Mouse (Mus musculus): Measurements from ENCODE around the gene Hbp1. TPM values are rescaled to one million over a fixed set of nuclear protein-coding genes. Genes with fewer than 3 reads are reported as not detected.

The Hbp1 gene
- polyA plus RNA-seq, 1 experiment, result 53.5 TPM

DNA sequence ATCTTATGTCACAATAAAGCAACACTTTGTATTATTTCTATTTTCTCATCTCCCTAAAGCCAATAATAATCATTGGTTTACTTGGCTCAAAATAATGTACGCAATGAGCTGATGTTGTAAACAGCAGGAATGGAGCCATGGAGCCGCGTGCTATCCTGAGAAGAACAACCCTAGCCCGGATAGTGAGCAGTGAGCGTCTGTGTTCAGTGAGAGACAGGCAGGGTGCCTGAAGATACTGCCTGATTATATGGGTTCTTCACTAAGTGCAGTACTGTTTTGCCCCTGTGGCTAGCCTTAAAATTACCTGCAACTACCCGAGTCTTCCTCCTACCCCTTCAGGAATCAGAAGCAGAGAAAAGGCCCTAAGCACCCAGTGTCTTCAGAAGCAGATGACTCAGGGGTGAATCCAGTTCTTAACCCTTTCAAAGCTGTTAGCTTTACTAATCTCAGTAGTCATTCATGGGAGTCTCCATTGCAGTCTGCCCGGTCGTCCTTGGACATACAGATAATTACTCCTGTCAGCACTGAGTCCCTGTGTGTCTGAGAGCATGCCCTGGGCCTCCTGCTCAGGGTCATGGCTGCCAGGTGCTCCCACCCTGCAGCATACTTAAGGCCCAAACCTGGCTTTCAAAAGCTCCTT lies 55.1 kb downstream of the Hbp1 start:
- TF ChIP-seq CTCF (IDR thresholded peaks at IDR 0.05; ENCODE audit: extremely low read depth, insufficient read length, insufficient replicate concordance, low read depth, low read length) (no peak), POLR2A (IDR thresholded peaks at IDR 0.05; ENCODE audit: low read depth, low read length) (no peak)
- Histone ChIP-seq H3K27ac (ENCODE audit: insufficient read depth, low read depth, low read length) (no peak overlapping the region), H3K4me3 (ENCODE audit: low read depth, low read length) (no peak overlapping the region), H3K4me1 (ENCODE audit: control insufficient read depth, insufficient read depth, insufficient read length, low read length) (no peaks in the 10 kb centered on the region), H3K36me3 (ENCODE audit: control insufficient read depth, insufficient read depth, low read length) (peaks cover 10% of the 10 kb centered on the region), H3K27me3 (ENCODE audit: control insufficient read depth, insufficient read depth, low read length) (no peaks in the 10 kb centered on the region)
- 80% methylated on average over 8 of the region's 8 CpGs for WGBS

DNA sequence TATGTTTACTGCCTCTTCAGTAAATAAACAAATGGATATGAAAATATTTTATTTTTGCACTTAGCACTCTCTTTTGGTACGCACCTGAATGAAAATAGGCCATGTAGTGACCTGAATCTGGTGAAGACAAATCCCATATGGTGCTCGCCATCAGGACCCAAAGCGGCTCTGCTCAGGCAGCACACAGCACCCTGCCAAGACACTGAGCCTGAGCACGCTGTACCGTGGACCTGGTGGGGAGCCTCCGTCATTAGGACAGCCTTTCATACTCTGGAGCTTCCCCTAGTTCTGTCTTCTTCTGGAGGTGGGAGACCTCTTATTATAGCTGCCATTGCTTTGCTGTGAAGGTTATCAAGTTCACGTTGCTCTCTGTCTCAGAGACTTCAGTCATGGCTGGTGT lies 57.6 kb downstream of the Hbp1 start:
- TF ChIP-seq CTCF (IDR thresholded peaks at IDR 0.05; ENCODE audit: extremely low read depth, insufficient read length, insufficient replicate concordance, low read depth, low read length) (no peak), POLR2A (IDR thresholded peaks at IDR 0.05; ENCODE audit: low read depth, low read length) (no peak)
- Histone ChIP-seq H3K4me3 (ENCODE audit: low read depth, low read length) (no peak overlapping the region), H3K36me3 (ENCODE audit: control insufficient read depth, insufficient read depth, low read length) (peaks cover 11% of the 10 kb centered on the region), H3K27me3 (ENCODE audit: control insufficient read depth, insufficient read depth, low read length) (no peaks in the 10 kb centered on the region), H3K27ac (ENCODE audit: insufficient read depth, low read depth, low read length) (no peak overlapping the region), H3K4me1 (ENCODE audit: control insufficient read depth, insufficient read depth, insufficient read length, low read length) (no peaks in the 10 kb centered on the region)
- 97% methylated on average over 7 of the region's 7 CpGs for WGBS

DNA sequence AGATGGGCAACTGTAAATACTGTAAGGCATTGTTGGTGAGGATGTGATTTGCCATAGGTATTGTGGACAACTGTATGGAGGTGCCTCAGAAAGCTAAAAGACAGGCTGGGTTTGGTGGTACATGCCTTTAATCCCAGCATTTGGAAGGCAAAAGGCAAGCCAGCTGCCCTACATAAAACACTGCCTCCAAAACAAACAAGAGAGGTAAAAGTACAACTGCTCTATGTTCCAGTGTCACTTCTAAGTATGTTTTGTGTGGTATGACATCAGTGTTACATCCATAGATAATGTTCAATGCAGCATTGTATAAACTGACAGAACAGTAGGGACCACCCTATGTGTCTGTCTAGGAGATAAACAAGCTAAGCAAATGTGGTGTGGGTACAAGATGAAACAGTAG lies 58.3 kb downstream of the Hbp1 start:
- peaks cover 10% of the 10 kb centered on the region for H3K36me3 ChIP-seq (ENCODE audit: control insufficient read depth, insufficient read depth, low read length)
- no peaks in the 10 kb centered on the region for H3K27me3 ChIP-seq (ENCODE audit: control insufficient read depth, insufficient read depth, low read length)
- H3K4me1 ChIP-seq (ENCODE audit: control insufficient read depth, insufficient read depth, insufficient read length, low read length), result no peaks in the 10 kb centered on the region
- H3K27ac ChIP-seq (ENCODE audit: insufficient read depth, low read depth, low read length), result no peak overlapping the region
- TF ChIP-seq POLR2A (IDR thresholded peaks at IDR 0.05; ENCODE audit: low read depth, low read length) (no peak), CTCF (IDR thresholded peaks at IDR 0.05; ENCODE audit: extremely low read depth, insufficient read length, insufficient replicate concordance, low read depth, low read length) (no peak)
- no peak overlapping the region for H3K4me3 ChIP-seq (ENCODE audit: low read depth, low read length)

DNA sequence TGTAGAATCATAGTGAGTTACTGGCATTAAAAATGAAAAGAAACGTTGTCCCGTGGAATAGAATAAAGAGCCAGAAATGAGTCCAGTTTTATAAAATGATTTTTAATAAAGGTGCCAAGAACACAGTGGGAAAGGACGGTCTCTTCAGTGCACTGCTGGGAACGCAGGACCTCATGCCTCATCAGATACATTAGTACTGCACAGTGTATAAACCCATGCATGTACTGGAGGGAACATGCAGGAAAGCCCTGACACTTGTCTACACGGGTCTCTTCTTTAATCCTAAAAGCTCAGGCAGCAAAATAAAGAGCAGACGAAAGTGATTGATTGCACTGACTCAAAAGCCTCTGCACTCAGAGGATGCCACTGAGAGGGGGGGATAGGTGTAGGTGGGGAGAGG lies 59.6 kb downstream of the Hbp1 start:
- Histone ChIP-seq H3K27ac (ENCODE audit: insufficient read depth, low read depth, low read length) (no peak overlapping the region), H3K4me1 (ENCODE audit: control insufficient read depth, insufficient read depth, insufficient read length, low read length) (no peaks in the 10 kb centered on the region), H3K27me3 (ENCODE audit: control insufficient read depth, insufficient read depth, low read length) (no peaks in the 10 kb centered on the region), H3K4me3 (ENCODE audit: low read depth, low read length) (no peak overlapping the region), H3K36me3 (ENCODE audit: control insufficient read depth, insufficient read depth, low read length) (peaks cover 18% of the 10 kb centered on the region)
- TF ChIP-seq POLR2A (IDR thresholded peaks at IDR 0.05; ENCODE audit: low read depth, low read length) (no peak), CTCF (IDR thresholded peaks at IDR 0.05; ENCODE audit: extremely low read depth, insufficient read length, insufficient replicate concordance, low read depth, low read length) (no peak)
- WGBS, result 86% methylated on average over 6 of the region's 6 CpGs

DNA sequence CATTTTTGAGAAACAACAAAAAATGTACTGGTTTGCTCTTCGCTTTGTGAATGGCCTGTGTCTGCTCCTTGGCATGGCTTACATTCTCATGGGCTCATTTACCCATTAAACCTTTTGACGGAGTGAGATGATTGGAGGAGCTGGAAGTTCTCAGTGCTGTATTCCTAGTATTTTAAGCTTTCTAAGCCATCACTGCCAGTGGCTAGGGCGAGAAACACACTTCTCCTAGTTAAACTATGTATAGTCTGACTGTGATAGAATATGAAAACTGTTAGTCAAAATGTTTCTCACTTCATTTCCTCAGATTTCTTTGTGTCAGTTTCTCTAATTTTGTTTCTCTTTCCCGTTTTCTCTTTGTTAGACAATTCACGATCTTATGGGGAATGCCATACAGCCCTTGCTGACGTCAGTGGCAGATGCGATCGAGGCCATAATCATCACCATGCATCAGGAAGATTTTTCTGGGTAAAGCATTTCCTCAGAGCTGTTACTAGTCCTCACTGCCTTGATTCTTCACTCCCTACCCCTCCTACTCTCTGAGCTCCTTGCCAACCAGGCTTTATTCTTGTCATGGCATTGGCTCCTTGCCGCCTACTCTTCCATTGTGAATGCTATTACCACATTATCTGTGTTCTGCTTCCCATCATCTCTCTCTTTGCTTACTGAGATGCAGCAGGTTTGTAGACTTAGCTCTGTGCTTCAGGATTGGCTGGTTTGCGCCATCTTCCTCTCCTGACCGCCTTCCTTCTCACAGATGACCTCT lies 64.3 kb downstream of the Hbp1 start:
- H3K4me1 ChIP-seq (ENCODE audit: control insufficient read depth, insufficient read depth, insufficient read length, low read length), result peaks cover 2% of the 10 kb centered on the region; the same call in 1 of the 2 replicates
- TF ChIP-seq CTCF (IDR thresholded peaks at IDR 0.05; ENCODE audit: extremely low read depth, insufficient read length, insufficient replicate concordance, low read depth, low read length), result no peak
- TF ChIP-seq POLR2A (IDR thresholded peaks at IDR 0.05; ENCODE audit: low read depth, low read length), result no peak
- peaks cover 14% of the 10 kb centered on the region for H3K36me3 ChIP-seq (ENCODE audit: control insufficient read depth, insufficient read depth, low read length)
- no peaks in the 10 kb centered on the region for H3K27me3 ChIP-seq (ENCODE audit: control insufficient read depth, insufficient read depth, low read length)
- no peak overlapping the region for H3K27ac ChIP-seq (ENCODE audit: insufficient read depth, low read depth, low read length)
- 96% methylated on average over 11 of the region's 11 CpGs for WGBS
- no peak overlapping the region for H3K4me3 ChIP-seq (ENCODE audit: low read depth, low read length)

DNA sequence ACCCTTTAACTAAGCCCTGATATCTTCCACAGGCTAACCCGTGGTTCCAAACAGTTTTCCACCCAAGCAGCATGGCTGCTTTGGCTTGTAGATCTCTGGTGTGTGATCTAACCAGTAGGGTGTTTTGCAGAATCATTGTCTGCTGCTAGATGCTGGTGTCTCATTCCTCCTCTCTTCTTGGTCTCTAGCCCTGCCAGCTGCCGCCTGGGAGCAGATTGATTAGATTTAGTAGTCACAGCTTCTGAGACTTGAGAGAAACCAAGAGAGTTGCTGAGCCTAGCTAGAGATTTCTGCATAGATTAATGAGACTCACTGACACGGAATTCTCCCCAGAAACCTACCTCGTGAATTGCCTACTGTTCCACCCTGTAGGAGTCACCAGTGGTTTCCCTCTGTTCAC lies 65.3 kb downstream of the Hbp1 start:
- TF ChIP-seq CTCF (IDR thresholded peaks at IDR 0.05; ENCODE audit: extremely low read depth, insufficient read length, insufficient replicate concordance, low read depth, low read length) (no peak), POLR2A (IDR thresholded peaks at IDR 0.05; ENCODE audit: low read depth, low read length) (no peak)
- peaks cover 2% of the 10 kb centered on the region; the same call in 1 of the 2 replicates for H3K4me1 ChIP-seq (ENCODE audit: control insufficient read depth, insufficient read depth, insufficient read length, low read length)
- no peak overlapping the region for H3K27ac ChIP-seq (ENCODE audit: insufficient read depth, low read depth, low read length)
- 89% methylated on average over 4 of the region's 4 CpGs for whole genome bisulfite sequencing
- no peaks in the 10 kb centered on the region for H3K27me3 ChIP-seq (ENCODE audit: control insufficient read depth, insufficient read depth, low read length)
- H3K4me3 ChIP-seq (ENCODE audit: low read depth, low read length), result no peak overlapping the region
- peaks cover 14% of the 10 kb centered on the region for H3K36me3 ChIP-seq (ENCODE audit: control insufficient read depth, insufficient read depth, low read length)

DNA sequence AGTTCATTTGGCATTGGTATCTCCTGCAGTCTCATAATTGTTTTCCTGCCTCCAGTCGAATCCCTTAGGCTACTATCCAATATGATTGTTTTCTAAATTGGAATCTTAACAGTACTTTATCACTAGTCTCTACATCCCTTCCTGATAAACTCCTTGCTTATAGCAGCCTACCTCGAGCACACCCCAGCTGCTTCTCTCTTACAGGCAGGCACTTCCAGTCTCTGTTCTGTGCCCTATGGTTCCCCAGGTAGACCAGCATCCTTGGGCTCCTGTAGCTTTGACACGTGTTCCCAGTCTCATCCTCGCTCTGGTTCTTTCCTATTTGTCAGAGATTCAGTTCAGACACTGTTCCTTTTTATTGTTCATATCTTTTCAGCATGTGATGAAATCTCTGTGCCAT lies 66.0 kb downstream of the Hbp1 start:
- no peak overlapping the region for H3K4me3 ChIP-seq (ENCODE audit: low read depth, low read length)
- H3K4me1 ChIP-seq (ENCODE audit: control insufficient read depth, insufficient read depth, insufficient read length, low read length), result peaks cover 2% of the 10 kb centered on the region; the same call in 1 of the 2 replicates
- 73% methylated on average over 4 of the region's 4 CpGs for whole genome bisulfite sequencing
- H3K27ac ChIP-seq (ENCODE audit: insufficient read depth, low read depth, low read length), result no peak overlapping the region
- peaks cover 11% of the 10 kb centered on the region for H3K36me3 ChIP-seq (ENCODE audit: control insufficient read depth, insufficient read depth, low read length)
- H3K27me3 ChIP-seq (ENCODE audit: control insufficient read depth, insufficient read depth, low read length), result no peaks in the 10 kb centered on the region
- TF ChIP-seq POLR2A (IDR thresholded peaks at IDR 0.05; ENCODE audit: low read depth, low read length) (no peak), CTCF (IDR thresholded peaks at IDR 0.05; ENCODE audit: extremely low read depth, insufficient read length, insufficient replicate concordance, low read depth, low read length) (no peak)
